Mouse (Mus musculus): ENCODE results near the gene Ppp1r7. TPM values are rescaled to one million over a fixed set of nuclear protein-coding genes. Genes with fewer than 3 reads are reported as not detected.
"Not testable (repeated sequence)": the region's sequence is repeated elsewhere in the genome, so short reads cannot be mapped to it uniquely, and the experiment has no call there.

Ppp1r7 gene
- total RNA-seq (2015; ENCODE audit: low replicate concordance) (6.3 and 11.0 TPM in 2 replicates), total RNA-seq (2017; ENCODE audit: low replicate concordance) (4.9 and 12.3 TPM in 2 replicates)

DNA sequence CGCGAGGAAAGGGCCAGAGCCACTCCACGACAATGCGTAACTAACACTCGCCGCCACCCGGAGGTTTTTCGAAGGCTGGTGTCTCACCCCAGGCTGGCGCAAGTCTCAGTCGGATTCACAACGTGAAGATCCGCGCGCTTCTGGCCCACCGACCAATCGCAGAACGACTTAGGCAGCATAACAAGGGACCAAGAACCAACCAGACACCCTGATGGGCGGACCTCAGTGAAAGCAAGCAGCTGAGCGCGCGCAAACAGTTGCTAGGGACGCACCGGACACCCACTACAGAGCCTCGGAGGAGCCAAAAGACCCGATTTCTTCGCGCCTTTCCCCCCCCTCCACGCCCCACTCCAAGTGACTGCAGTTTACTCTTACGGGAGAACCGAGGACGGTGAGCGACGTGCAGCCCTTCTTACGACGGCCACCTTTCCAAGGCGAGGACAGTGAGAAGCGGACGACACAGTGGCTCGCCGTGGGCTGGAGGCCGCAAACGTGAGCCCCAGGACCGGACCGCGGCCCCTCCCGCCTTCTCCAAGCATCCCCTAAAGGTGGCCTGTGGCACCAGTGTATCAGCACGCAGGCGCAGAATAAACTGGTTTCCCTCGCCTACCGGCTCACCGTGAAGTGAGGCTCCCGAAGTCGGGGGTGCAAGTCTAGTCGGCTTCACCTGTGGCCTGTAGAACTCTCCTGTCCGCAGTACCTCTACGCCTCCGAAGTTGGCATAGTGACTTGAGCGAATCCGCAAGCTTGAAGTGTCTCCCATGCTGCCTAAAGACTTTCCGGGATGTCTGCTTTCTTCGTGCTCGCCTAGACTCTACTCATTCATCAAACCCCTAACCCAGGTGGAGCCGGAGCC lies at the start of gene Ppp1r7, which contains the start of gene Pask:
TSS of gene Ppp1r7 (plus strand) at position 207 of the 856 bp plus-strand sequence.
TSS of gene Pask (minus strand) at position 835 of the 856 bp plus-strand sequence.
- ATAC-seq (replicated peaks; ENCODE audit: low FRiP score, poor library complexity, severe bottlenecking) = peak; percentile 85

DNA sequence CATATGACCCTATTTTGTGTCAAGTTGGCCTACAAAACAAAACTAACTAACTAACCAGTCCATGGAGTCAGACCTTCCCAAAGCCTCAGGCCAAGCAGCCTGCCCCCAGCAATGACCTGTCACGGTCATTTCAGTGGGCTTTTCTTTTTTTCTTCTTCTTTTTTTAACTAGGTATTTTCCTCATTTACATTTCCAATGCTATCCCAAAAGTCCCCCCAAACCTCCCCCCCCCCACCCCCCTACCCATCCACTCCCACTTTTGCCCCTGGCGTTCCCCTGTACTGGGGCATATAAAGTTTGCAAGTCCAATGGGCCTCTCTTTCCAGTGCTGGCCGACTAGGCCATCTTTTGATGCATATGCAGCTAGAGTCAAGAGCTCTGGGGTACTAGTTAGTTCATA lies 48.2 kb upstream of the Ppp1r7 start:
- ATAC-seq (replicated peaks; ENCODE audit: low FRiP score, poor library complexity, severe bottlenecking) = not testable (repeated sequence)

DNA sequence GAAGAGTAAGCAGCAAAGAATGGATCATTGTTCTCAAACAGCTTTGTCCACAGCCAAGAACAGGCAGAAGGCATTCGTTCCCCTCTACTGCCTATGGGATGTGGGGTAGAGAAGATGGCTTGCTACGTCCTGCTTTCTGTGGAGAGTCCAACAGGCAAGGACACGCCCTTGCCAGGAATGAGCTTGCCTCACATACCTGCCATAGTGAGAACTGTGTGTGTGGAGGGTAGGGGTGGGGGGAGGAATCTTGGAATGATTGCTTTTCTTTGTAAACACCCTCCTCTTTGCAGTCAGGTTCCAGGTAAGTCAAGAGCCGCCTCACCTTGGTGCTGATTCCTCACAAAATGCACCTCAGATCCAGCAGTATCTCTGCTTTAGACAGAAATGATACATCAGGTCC lies 42.9 kb upstream of the Ppp1r7 start:
- ATAC-seq (replicated peaks; ENCODE audit: low FRiP score, poor library complexity, severe bottlenecking) = no peak

DNA sequence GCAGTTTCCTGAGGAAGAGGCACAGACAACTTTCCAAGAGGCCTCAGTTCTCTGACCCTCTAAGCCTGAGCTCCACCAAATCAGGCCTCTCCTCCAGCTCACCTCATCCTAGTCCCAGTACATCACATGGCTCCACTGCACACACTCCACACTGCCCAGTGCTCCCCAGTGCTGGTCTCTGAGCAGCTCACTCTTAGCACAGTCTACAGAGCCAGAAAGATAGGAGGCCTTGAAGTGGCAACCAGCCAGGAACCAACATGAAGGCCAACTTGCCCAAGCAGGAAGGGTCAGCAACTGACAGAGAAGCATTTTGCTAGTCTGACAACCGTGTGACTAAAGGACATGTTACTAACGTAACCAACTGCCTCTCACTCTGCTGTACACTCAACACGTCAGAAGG lies 42.1 kb upstream of the Ppp1r7 start:
- ATAC-seq (replicated peaks; ENCODE audit: low FRiP score, poor library complexity, severe bottlenecking) = no peak

DNA sequence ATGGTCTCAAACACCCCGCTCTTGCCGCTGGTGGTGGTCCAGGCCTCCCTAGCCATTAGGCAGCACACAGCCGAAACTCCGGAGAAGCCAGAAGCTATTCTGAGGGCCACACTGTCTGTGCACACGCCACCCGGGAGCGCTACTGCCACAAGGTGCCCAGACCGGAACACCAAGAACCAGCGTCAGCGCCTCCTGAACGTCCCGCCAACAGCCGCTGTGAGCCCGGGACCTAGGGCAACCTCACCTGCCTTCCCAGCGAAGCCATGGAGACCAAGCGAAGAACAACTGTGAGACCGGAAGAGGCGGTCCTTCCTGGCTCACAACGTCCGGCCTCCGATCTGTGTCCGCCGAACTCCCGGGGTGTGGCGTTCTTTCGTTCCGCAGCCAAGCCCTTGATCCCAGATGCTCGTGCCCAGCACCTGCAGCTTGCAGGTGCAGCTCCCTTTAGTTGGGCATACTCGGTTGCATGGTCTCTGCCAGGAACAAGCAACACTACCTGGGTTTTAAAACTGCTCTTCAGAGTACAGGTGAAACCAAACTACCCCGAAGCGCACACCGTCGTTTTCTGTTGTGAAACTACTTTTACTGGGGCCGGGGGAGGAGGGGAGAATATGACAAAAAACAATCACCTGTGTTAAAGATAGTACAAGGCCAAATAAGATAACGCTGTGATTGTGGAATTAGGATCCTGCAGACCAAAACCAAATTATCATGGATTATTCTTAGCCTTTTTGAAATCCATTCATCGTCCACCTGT lies 36.9 kb upstream of the Ppp1r7 start, which contains the start of gene Mterf4:
TSS of gene Mterf4 (minus strand) at position 335 of the 757 bp plus-strand sequence.
- ATAC-seq (replicated peaks; ENCODE audit: low FRiP score, poor library complexity, severe bottlenecking) = peak; percentile 99

DNA sequence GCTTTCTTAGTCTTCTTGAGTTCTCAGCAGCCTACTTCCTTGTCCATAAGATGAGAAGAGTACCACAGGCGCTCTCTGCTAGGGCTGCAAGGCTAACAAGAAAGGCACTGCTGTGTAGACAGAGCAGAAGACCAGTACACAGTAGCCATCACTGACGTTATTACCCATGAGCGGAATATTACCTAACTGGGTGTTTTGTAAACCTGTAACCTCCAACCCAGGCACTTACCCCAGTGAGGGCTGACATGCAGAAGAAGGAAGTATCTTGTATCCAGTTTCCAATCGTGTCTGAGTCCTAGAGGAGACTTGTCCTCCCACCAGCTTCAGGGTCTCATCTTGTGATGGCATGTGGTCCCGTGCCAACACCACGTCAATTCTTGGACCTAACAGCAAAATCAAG lies 18.7 kb upstream of the Ppp1r7 start:
- ATAC-seq (replicated peaks; ENCODE audit: low FRiP score, poor library complexity, severe bottlenecking) = no peak

DNA sequence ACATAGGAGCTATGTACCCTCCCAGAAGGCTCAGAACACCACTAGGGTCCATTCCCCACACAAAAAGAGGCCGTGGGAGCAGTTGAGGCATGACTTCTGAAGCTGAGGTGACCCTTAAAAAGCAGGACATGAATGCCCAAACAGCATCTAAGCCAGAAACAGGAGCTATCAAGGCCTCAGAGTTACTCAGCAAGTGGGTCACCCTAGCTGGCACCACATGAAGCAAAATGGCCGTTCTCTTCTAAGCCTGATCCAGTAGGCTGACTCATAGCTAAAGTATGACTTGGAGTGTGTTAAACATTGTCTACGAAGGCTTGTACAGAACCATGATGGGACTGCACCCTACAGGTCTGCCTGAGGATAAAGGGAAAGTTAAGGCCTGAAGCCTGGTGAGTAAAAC lies 16.2 kb upstream of the Ppp1r7 start:
- no peak for ATAC-seq (replicated peaks; ENCODE audit: low FRiP score, poor library complexity, severe bottlenecking)

DNA sequence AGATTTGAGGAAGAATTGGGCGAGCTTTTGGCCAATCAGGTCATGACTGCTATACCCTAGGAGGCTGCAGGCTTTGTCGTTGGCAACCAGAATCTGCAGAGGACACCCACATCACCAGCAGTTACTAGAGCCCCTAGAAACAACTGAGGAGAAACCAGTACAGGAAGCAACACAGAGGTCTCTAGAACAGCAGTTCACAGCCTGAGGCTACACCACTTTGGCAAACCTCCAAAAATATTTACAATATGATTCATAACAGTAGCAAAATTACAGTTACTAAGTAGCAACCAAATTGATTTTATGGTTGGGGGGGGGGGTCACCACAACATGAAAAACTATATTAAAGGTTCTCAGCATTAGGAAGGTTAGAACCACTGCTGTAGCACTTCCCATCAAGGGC lies 8.0 kb upstream of the Ppp1r7 start:
- ATAC-seq (replicated peaks; ENCODE audit: low FRiP score, poor library complexity, severe bottlenecking) = no peak

DNA sequence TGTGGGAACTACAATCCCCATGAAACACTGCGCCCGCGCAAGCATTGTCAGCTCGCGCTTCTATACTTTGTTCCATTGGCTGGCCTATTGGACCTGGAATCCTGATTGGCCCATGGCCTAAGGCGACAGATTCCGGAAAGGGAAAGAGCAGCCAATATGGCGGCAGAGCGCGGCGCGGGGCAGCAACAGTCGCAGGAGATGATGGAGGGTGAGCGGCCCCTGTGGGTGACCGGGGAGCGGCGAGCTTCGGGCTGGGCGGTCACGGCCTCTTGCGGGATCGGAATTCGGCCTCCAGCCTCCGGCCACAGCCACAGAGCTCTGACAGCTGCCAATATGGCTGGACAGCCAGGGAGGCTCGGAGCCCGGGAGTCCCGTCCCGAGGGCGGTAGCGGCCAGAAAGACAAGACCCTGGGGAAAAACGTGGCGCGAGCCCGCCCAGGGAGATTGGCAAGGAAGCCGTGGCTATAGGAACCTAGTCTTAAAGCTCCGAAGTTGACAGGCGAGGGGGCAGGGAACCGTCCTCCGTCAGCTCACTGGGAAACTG lies 922 bp downstream of the Ppp1r7 start:
- peak; percentile 91 for ATAC-seq (replicated peaks; ENCODE audit: low FRiP score, poor library complexity, severe bottlenecking)

DNA sequence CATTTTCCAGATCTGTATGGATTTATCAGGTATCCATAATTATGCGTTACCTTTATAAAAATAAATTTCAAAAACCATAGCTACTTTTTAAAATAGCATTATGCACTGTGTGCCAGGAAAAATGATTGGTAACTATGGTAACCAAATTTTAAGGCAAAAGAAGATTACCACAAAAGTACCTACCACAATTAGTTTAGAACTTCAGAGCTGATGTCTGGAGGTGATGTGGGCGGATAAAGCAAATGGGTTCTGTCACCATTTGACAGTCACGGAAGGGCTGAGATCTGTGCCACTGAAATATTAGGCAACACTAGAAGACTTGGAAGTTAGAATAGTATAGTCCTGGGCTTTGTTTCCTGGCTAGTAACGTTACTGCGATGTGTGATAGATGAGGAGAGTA lies 4.5 kb downstream of the Ppp1r7 start:
- no peak for ATAC-seq (replicated peaks; ENCODE audit: low FRiP score, poor library complexity, severe bottlenecking)

DNA sequence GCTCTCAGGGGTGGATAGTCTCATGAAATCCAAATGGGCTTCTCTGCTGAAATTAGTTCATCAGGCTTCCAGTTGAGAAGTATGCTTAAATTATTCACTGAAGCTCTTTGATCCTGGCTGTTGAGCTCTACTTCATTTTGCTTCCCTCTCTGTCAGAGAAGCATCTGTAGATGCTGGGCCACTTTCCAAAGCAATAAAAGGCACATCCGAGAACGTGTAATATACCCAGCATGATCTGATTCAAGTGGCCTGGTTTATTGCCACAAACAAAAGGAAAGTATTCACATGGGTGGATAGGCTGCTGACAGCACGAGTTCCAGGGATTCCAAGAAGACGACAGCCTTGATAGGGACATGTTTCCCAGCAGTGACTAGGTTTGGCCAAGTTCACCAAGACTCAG lies 7.0 kb downstream of the Ppp1r7 start:
- ATAC-seq (replicated peaks; ENCODE audit: low FRiP score, poor library complexity, severe bottlenecking) = no peak

DNA sequence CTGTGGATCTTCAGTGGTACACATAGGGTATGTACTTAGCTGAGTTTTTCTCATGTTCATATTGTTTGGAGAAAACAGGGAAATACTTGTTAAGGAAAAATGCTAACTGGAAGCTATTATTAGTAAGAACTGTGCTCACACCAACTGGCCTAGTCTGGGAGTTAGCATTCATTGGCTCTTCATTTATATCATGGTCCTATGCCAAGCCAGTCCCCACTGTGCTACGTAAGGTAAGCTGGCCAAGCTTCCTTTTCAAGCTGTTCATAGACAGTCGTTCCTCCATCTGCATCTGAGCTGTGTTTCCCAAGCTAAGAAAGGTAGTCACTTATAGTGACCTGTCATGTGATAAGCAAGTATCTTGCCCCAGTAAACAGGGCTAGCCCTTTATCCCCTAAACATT lies 10.1 kb downstream of the Ppp1r7 start:
- no peak for ATAC-seq (replicated peaks; ENCODE audit: low FRiP score, poor library complexity, severe bottlenecking)

DNA sequence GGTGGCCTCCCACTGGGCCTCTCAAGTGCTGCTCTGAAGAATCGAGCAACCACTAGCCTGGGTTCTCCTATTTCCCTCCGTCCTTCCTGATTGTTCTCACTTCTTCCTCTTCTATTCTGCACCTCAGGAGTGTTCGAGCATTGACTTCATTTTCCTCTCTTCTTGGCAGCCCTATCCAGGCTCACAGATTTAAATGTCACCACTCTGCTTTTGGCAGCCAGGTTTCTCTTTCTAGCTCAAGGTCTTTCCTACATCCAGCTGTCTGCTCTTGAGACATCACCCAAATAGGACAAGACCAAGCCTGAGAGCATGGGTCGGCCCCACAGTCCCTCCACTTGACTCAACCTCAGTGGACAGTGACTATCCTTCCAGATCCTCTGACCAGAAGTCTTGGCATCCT lies 20.0 kb downstream of the Ppp1r7 start:
- ATAC-seq (replicated peaks; ENCODE audit: low FRiP score, poor library complexity, severe bottlenecking) = no peak

DNA sequence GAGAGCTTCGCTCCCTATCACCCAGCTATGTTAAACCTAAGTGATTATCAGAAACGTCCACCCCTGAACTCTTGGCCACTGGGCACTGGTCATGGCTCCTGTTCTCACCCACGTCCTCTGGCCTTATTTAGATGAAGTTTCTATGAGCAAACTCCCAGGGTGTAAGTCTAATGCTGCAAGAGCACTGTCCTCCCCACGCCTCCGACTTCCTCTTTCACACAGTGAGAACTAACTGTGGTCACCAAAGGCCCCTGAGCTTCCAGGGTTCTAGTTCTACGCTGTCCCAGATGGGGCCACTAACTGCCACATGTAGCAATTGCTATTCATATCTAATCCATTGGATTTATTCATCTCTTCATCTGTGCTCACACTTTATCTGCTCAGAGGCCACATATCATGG lies 23.0 kb downstream of the Ppp1r7 start:
- no peak for ATAC-seq (replicated peaks; ENCODE audit: low FRiP score, poor library complexity, severe bottlenecking)

DNA sequence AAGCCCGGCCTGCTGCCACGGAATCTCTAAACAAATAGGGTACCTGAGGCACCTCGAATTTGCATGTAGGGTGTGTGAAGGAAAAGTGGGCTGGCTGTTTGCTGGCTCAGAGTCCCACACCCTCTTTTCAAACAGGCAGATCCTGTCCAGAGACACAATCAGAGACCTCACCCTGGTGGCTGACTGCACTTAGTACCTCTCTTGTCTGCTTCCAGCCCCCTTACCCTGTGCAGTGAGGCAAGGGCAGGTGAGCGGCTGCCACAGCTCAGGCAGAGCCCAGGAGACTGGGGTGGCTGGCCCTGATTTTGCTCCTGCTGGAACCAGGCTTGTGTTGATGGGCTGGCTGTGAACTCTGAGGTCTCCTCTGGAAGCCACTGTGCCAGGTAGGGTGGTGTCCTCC lies 31.0 kb downstream of the Ppp1r7 start, which contains the start of gene Ano7:
TSS of gene Ano7 (plus strand) at position 266 of the 400 bp plus-strand sequence.
- ATAC-seq (replicated peaks; ENCODE audit: low FRiP score, poor library complexity, severe bottlenecking) = no peak

DNA sequence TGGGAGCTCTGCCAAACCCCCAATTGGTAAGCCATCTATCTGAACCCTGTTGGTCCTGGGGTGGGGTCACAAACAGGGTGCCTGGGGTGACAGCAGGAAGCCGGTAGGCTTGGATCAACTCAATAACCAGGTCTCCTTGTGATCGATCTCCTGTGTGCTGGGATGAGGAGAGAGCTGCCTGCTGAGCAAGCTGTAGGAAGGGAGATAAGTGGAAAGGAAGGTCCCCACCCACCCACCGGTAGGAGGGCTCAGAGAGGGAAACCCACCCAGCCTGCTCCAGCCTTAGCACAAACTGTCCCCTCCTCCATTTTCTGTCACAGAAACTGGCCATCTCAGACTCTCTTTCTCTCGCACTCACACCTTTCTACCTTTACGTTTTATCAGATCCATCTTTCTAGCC lies 34.7 kb downstream of the Ppp1r7 start:
- no peak for ATAC-seq (replicated peaks; ENCODE audit: low FRiP score, poor library complexity, severe bottlenecking)

DNA sequence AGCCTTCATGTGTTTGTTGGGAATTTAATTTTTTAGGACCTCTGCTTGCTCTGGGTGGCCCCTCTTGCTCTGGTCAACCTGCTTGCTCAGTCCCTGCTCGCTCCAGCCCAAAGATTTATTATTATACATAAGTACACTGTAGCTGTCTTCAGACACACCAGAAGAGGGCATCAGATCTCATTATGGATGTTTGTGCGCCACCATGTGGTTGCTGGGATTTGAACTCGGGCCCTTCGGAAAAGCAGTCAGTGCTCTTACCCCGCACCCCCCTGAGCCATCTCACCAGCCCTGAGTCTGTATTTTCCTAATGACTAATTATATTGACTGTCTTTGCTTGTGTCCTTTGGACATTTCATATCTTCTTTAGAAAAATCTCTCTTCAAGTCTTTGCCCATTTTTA lies 36.5 kb downstream of the Ppp1r7 start:
- no peak for ATAC-seq (replicated peaks; ENCODE audit: low FRiP score, poor library complexity, severe bottlenecking)

DNA sequence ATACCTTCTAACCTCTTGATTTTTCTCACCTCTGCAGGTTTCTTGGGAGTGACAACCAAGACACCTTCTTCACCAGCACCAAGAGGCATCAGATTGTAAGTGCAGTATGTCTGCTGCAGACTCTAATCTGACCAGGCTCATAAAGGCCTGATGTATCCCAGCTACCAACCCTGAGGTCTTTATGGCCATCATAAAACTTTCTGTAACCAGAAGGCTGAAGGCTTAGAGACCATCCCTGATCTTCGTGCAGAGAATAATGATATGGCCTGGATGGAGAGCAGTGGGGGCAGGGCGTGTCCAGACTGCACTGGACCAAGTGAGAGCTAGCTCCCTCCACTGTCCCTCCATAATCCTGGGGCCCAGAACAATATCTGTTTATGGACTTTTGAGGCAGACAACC lies 44.5 kb downstream of the Ppp1r7 start:
- no peak for ATAC-seq (replicated peaks; ENCODE audit: low FRiP score, poor library complexity, severe bottlenecking)

DNA sequence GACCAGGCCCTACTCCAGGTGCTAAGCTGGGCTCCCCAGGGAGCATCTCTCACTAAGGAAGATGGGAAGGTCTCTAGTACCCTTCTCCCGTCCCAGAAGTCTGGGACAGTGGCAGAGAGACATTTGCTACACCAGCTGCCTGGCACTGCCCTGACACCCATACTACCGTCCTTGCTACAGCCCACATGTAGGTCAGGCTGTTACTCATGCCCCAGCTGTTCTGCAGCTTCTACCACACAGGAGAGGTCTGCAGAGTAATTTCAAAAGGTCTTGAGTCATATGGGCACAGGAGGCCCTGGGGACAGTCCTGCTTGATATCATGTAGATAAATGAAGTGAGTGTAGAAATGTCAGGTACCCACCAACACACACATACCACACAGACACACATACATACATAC lies 46.3 kb downstream of the Ppp1r7 start:
- no peak for ATAC-seq (replicated peaks; ENCODE audit: low FRiP score, poor library complexity, severe bottlenecking)

DNA sequence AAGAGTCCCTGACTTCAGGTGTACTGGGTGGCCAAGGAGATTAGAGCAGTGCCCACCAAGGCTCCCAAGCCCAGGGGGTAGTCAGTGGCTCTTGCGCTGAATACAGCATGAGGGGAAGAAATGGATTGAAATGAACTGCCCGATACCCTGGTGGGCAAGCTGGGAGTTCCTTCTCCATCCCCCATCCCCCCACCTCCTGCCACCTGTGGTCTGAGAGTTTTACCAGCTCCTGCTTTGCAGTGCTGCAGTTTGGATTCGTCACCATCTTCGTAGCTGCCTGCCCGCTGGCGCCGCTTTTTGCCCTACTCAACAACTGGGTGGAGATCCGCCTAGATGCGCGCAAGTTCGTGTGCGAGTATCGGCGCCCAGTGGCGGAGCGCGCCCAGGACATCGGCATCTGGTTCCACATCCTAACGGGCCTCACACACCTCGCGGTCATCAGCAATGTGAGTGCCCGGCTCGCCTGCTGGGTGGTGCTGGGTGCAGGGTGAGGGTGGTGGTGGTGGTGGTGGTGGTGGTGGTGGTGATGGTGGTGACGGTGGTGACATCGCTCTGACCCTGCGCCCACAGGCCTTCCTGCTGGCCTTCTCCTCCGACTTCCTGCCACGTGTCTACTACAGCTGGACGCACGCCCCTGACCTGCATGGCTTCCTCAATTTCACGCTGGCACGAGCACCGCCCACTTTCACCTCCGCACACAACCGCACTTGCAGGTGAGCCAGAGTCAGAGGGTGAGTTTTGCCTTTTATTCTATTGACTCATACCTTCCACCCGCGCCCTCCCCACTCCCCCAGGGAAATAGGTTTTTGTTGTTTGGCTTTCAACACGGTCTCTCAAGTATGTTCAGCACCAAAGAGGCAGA lies 58.8 kb downstream of the Ppp1r7 start:
- no peak for ATAC-seq (replicated peaks; ENCODE audit: low FRiP score, poor library complexity, severe bottlenecking)

Measured in erythroblast, adult 5-6 weeks (primary cell).